Mouse (Mus musculus): Measurements from ENCODE around the gene Slc7a4.
"Not testable (repeated sequence)": the region's sequence is repeated elsewhere in the genome, so short reads cannot be mapped to it uniquely, and the experiment has no call there.

Gene Slc7a4

DNA sequence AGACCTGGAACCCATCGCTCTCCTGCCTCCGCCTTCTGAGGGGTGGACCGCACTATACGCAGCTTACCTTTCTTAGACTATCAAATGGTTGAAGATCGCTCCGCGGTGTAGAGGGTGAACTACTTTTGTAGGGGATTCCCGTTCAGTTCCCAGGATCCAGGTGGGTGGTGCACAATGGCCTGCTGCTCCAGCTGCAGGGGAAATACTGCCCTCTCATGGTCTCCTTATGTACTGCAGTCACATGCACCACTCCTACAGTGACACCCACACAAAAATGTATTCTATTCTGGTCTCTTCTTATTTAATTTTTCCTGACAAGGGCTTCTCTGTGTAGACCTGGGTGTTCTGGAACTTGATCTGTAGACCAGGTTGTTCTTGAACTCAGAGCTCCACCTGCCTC lies at the start of gene Slc7a4:
Slc7a4 (minus strand) TSS at position 151 of the 400 bp plus-strand sequence.
- DNase-seq (ENCODE audit: extremely low read depth, low read depth): peak; percentile 46

GRCm38 (mm10) chr16:17632580-17632979 lies 49.6 kb upstream of the Slc7a4 start:
- no peak for DNase-seq (ENCODE audit: extremely low read depth, low read depth)

- no peak for DNase-seq (ENCODE audit: extremely low read depth, low read depth)
Observed at GRCm38 (mm10) chr16:17626269-17626555, 43.2 kb upstream of the Slc7a4 start.

DNA sequence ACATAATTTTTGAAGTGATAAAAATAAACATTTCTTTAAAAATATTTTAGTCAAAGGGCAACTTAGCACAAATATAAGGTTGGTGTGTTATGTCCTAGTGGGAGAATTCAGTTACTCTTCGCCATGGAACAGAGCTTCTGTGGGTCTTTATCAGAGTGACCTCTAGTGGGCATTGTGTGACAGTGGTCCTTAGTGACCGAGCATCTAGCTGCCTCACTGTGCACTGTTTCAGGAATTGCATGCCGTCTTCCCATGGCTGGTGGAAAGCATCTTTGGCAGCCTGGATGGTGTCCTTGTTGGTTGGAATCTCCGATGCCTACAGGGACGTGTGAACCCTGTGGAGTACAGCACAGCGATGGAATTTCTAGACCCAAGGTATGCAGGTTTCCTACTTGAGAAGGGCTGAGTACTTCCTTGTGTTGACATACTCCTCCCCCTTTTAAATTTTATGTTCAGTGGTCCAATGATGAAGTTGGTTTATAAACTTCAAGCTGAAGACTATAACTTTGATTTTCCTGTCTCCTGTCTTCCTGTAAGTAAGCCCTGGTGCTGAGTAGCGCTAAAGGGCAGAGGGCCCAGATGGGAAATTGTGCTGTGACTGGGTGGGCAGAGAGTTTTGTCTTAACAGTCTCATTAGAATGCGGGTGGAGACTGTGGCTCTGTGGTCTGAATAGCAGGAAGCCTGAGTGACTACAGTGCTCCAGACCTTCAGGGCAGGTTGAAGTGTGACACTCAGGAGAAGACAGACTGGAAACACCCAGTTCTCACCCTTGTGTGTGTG lies 42.7 kb upstream of the Slc7a4 start:
- DNase-seq (ENCODE audit: extremely low read depth, low read depth): no peak

DNA sequence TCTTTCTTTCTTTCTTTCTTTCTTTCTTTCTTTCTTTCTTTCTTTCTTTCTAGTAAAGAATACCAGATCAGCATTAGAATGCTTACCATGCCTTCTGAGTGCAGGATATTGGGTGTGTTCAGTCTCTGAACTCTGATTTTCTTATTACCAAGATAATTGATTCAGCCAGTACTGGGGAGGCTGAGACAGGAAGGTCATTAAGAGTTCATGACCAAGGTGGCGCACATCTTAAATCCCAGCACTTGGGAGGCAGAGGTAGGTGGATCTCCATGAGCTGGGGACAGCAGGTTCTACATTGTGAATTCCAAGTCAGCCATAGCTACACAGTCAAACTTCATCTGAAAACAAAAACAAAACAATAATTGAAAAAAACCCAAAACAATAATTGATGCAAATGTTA lies 38.9 kb upstream of the Slc7a4 start:
- no peak for DNase-seq (ENCODE audit: extremely low read depth, low read depth)

DNA sequence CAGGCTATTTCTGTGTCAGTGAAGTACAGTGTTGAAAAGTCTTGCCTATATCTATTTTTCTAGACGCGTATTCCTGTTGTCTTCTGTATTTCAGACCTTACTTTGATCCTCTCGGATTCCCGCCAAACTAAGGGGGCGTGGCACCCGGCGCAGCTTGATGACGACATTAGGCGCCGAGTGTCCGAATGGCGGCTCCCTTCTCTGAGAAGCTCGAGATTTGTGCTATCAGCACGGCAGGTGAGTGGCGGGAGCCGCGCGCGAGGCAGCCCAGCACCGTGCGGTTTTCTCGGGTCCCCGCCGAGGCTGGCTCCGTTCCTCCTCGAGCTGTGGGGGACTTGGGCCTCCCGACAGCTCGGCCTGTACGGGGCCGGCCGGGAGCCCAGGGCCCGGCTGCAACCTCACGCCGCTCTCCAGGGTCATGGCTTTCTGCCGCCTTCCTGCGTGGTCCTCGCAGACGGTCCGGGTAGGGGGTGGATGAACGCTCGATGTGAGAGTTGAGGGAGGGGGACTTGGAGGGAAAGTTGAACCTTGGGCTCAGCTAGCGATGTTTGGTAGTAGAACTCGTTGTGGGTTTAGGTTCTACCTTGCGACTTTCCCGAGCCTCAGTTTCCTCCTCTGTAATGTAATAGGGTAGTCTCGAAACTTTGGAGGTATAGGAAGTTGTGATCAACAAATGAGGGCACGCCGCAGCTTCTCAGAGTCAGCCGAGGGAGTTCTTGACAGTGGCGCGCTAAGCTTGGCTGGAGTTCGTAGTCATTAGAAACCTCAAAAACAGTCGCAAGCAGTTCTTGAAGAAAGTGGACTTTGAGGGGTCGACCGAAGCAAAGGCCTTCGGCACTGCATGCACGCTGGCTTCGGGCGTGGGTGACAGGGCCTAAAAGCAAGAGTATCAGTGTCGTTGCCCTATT lies 36.4 kb upstream of the Slc7a4 start, which contains the start of gene Smpd4:
Smpd4 (plus strand) TSS at position 157 of the 908 bp plus-strand sequence.
- DNase-seq (ENCODE audit: extremely low read depth, low read depth): peak; percentile 72

DNA sequence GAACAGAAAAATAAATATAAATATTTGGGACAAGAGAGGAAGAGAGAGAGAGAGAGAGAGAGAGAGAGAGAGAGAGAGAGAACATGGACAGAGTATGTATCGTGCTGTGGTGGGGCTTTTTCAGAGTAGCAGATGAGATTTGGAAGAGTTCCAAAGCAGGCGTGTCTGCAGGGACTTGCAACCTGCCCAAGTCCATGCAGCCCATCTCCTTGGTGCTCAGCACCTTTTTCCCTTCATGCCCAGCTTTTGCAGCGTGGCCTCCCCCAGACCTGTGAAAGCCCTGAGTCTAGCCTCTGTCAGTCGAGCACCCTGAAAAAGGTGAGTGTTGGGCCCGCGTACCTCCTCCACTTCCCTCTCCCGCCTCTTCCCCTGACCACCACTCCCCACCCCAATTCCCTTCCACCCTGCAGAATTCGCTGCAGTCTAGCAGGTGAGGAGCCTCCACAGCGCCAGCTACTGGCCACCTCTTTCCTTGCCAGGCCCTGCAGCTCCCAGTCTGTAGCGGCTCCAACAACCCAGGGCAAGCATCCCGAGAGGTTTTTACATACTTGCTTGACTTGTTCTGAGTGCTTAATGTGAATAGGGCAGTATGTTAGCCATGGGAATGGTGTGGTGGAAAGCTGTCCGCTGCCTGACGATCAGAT lies 35.0 kb upstream of the Slc7a4 start:
- DNase-seq (ENCODE audit: extremely low read depth, low read depth): peak; percentile 68

- no peak for DNase-seq (ENCODE audit: extremely low read depth, low read depth)
Observed at GRCm38 (mm10) chr16:17616212-17616611, 33.2 kb upstream of the Slc7a4 start.

DNA sequence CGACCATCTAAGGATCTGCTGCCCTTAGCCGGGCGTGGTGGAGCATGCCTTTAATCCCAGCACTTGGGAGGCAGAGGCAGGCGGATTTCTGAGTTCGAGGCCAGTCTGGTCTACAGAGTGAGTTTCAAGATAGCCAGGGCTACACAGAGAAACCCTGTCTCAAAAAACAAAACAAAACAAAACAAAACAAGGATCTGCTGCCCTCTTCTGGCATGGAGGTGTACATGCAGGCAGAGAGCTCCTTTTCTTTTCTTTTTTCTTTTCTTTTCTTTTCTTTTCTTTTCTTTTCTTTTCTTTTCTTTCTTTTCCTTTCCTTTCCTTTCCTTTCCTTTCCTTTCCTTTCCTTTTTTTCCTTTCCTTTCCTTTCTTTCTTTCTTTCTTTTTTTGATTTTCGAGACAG lies 31.7 kb upstream of the Slc7a4 start:
- DNase-seq (ENCODE audit: extremely low read depth, low read depth): not testable (repeated sequence)

GRCm38 (mm10) chr16:17611383-17611782 lies 28.4 kb upstream of the Slc7a4 start:
- no peak for DNase-seq (ENCODE audit: extremely low read depth, low read depth)

DNA sequence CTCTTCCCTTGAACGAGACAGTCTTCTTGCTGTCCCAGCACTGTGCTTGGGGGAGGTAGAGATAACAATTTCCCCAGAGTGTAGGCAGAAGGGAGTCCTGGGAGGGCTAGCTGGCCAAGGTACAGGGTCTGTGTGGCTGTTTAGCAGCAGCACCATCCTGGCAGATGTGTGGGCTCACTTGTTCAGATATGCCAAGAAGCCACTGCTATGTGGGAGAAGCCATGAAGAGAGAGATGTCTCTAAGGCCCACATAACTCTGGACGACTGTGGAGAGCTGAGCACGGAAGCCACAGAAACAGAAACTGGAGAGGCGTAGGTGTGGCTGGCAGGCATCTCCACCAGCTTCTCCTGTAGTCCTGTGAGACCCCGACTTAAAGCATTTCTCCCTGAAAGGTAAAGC lies 22.7 kb upstream of the Slc7a4 start:
- no peak for DNase-seq (ENCODE audit: extremely low read depth, low read depth)

DNA sequence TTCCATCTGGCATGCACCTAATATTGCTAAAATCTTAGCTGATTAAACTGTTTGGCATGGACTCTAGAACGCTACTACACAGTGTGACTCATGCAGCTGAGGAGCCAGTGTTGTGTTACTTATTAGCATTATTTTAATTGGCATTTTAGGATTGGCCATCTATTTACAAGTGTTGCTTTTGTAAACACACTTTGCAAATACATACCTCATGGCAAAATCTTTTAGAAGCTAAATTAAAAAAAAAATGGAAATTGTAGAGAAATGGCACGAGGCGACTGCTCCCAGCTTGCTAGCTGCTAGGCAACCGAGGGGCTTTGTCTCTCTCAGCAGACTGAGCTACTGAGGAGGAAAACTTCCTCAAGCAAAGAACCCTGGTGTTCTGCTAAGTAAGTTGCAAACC lies 21.9 kb upstream of the Slc7a4 start:
- no peak for DNase-seq (ENCODE audit: extremely low read depth, low read depth)

DNA sequence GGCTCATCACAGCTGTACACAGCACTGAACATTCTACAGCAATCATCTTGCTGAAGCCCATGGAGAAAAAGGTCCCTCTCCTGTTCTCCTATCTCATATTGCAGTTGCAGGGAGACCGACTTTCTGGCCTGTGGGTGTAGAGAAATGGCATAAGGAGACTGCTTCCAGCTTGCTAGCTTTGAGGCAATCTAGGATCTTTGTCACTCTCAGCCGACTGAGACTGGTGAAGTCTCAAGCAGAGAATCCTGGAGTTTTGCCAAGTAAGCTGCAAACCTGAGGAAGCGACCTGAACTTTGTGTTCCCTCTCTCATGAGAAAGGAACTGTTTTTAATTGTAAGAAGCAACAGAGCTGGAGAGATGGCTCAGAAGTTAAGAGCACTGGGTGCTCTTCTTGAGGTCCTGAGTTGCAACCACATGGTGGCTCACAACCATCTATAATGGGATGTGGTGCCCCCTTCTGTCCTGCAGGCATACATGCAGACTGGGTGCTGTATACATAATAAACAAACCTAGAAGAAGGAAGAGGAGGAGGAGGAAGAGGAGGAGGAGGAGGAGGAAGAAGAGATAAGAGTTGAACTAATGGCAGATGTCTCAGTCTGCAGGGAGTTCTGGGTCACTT lies 18.0 kb upstream of the Slc7a4 start:
- DNase-seq (ENCODE audit: extremely low read depth, low read depth): peak; percentile 49

GRCm38 (mm10) chr16:17590731-17591130 lies 7.7 kb upstream of the Slc7a4 start:
- no peak for DNase-seq (ENCODE audit: extremely low read depth, low read depth)

DNA sequence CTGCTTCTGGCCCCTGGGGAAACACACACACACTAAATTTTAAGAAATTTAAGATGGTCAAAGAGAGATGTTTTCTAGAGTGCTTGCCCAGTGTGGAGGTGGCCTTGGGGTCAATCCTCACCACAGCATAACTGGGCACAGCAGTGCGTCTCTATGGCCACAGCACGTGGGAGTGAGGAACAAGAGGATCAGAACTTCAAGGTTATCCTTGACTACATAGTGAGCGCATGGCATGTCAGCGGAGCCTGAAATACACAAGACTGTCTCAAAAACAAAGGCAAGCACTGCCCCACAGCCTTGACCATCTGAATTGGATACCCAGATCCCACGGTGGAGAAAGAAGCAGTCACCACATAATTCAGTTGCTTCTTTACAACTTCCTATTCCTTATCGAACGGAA lies 1.5 kb upstream of the Slc7a4 start:
- DNase-seq (ENCODE audit: extremely low read depth, low read depth): no peak

GRCm38 (mm10) chr16:17576825-17577215 lies 6.2 kb downstream of the Slc7a4 start:
- DNase-seq (ENCODE audit: extremely low read depth, low read depth): no peak

- peak; percentile 53 for DNase-seq (ENCODE audit: extremely low read depth, low read depth)
Observed at GRCm38 (mm10) chr16:17575870-17576824, 6.9 kb downstream of the Slc7a4 start.

- DNase-seq (ENCODE audit: extremely low read depth, low read depth): no peak
Observed at GRCm38 (mm10) chr16:17566186-17566585, 16.8 kb downstream of the Slc7a4 start.

- no peak for DNase-seq (ENCODE audit: extremely low read depth, low read depth)
Observed at GRCm38 (mm10) chr16:17564771-17565170, 18.2 kb downstream of the Slc7a4 start.

DNA sequence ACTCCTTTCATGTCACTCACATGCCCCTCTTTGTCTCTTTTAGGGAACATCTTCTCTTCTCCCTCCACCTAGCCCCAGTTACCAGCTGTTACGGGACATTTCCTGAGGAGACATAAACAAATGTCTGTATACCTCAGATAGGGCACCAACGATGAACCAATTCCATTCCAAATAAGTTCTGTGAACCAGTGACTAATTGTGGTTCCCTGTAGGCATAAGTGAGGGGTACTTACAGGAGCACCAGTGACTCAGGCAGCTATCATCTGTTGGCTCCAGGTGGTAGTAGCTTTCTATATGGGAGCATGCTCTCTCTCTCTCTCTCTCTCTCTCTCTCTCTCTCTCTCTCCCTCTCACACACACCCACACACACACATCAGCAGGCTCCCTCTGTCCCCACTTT lies 18.8 kb downstream of the Slc7a4 start:
- DNase-seq (ENCODE audit: extremely low read depth, low read depth): no peak
